Mouse (Mus musculus) layer of hippocampus, postnatal 36 days (tissue): ENCODE data around the gene Lrig2. TPM values are rescaled to one million over a fixed set of nuclear protein-coding genes. Genes with fewer than 3 reads are reported as not detected.
A peak's percentile ranks its signal among the peaks of the same experiment; 100 is the strongest.

Experiments
- DNase-seq, 2 experiments: peaks; one replicate each; pipeline ENCODE4 v3.0.0; 2022
- total RNA-seq, 2 experiments: library from RNA; stranded (reverse); gene quantifications; 2 replicates each; pipeline ENCODE4 v1.2.3; 2021

Lrig2 gene
- total RNA-seq, 2 experiments from 2014 or later = 34.2 to 35.9 TPM

- no peak for DNase-seq
Measured at GRCm38 (mm10) chr3:104501648-104502047, 10.1 kb downstream of the Lrig2 start.

- no peak for DNase-seq
Measured at GRCm38 (mm10) chr3:104500881-104501280, 10.8 kb downstream of the Lrig2 start.

GRCm38 (mm10) chr3:104496176-104496575, 15.5 kb downstream of the Lrig2 start:
- no peak for DNase-seq

- no peak for DNase-seq
Measured at GRCm38 (mm10) chr3:104480946-104481719, 30.6 kb downstream of the Lrig2 start.

GRCm38 (mm10) chr3:104478056-104478455, 33.7 kb downstream of the Lrig2 start:
- no peak for DNase-seq

GRCm38 (mm10) chr3:104469421-104469820, 42.3 kb downstream of the Lrig2 start:
- DNase-seq = no peak

- no peak for DNase-seq
Measured at GRCm38 (mm10) chr3:104461226-104461625, 50.5 kb downstream of the Lrig2 start.

- no peak for DNase-seq
Measured at GRCm38 (mm10) chr3:104458588-104458987, 53.1 kb downstream of the Lrig2 start.

GRCm38 (mm10) chr3:104455506-104456275, 56.0 kb downstream of the Lrig2 start:
- DNase-seq = no peak

- DNase-seq = no peak
Measured at GRCm38 (mm10) chr3:104447240-104447639, 64.5 kb downstream of the Lrig2 start.

- no peak for DNase-seq
Measured at GRCm38 (mm10) chr3:104446689-104447088, 65.0 kb downstream of the Lrig2 start.

- no peak for DNase-seq
Measured at GRCm38 (mm10) chr3:104445576-104445975, 66.1 kb downstream of the Lrig2 start.

GRCm38 (mm10) chr3:104444946-104445460, 66.7 kb downstream of the Lrig2 start:
- DNase-seq = no peak

- DNase-seq = no peak
Measured at GRCm38 (mm10) chr3:104444082-104444481, 67.6 kb downstream of the Lrig2 start.

GRCm38 (mm10) chr3:104442357-104442756, 69.4 kb downstream of the Lrig2 start:
- DNase-seq = no peak

- DNase-seq = peak; percentile 92 to 93
Measured at GRCm38 (mm10) chr3:104441870-104442283, 69.8 kb downstream of the Lrig2 start.

- DNase-seq = no peak
Measured at GRCm38 (mm10) chr3:104441435-104441834, 70.3 kb downstream of the Lrig2 start.

GRCm38 (mm10) chr3:104438777-104439176, 72.9 kb downstream of the Lrig2 start:
- DNase-seq = no peak

GRCm38 (mm10) chr3:104437576-104437975, 74.1 kb downstream of the Lrig2 start:
- no peak for DNase-seq

GRCm38 (mm10) chr3:104435947-104436346, 75.8 kb downstream of the Lrig2 start:
- no peak for DNase-seq

- no peak for DNase-seq
Measured at GRCm38 (mm10) chr3:104434246-104434696, 77.4 kb downstream of the Lrig2 start.

- DNase-seq = no peak
Measured at GRCm38 (mm10) chr3:104432651-104433050, 79.1 kb downstream of the Lrig2 start.

GRCm38 (mm10) chr3:104431848-104432159, 79.9 kb downstream of the Lrig2 start:
- DNase-seq = no peak
